Mouse (Mus musculus) lung, adult 2 months (tissue): ENCODE data around the gene Cdc14b.

ENCODE experiments used
- CTCF ChIP-seq: fragments of 200-500 bp; IDR thresholded peaks from 2 replicates; pipeline ENCODE4 v1.5.1; 2011; ENCODE audit warnings: mild to moderate bottlenecking, low read length, control low read depth; ENCODE audit not compliant: insufficient read depth
- POLR2A ChIP-seq: fragments of 200-500 bp; IDR thresholded peaks from 2 replicates; pipeline ENCODE4 v1.6.1; 2011; ENCODE audit warnings: low read depth, mild to moderate bottlenecking, control low read depth, low read length, borderline replicate concordance; ENCODE audit errors: extremely low read depth

- no peak for TF ChIP-seq POLR2A
- no peak for TF ChIP-seq CTCF
Measured at GRCm38 (mm10) chr13:64280940-64281339, 5.8 kb upstream of the Cdc14b start.
